In the genomic region with DNA sequence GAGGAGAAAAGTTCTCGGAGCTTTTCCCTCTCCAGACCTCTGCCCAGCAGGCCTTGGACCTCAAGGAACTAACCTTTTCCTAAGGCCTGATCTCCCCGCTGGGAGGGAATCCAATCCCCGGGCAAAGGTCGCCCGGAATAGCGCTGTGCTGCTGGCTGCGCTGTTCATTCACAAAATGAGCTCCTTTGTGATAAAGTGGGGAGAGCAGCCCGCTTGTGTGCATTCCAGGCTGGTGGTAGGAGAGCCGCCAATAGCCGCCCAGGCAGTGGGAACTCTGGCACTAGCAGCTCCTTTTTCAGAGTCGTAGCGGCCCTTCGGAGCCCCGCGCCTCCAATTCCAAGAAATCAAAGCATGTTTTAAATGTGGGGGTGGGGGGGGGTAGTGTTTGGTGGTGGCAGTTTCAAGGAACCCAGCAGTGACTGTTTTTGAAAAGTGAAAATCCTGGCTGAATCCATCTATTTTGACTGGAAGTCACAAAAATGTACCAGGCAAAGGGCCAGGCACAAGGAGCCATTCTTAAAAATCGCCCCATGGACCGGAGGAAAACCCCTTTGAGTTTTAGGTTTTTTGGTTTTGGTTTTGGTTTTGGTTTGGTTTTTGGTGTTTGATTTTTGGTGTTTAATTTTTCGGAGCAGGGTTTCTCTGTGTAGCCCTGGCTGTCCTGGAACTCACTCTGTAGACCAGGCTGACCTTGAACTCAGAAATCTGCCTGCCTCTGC, we compare ENCODE assay signal across 8 mouse cellular contexts.
A peak's percentile ranks its signal among the peaks of the same experiment; 100 is the strongest.
DNase-seq lines count a peak whose midpoint lies in the region; ATAC-seq and TF ChIP-seq lines count a peak whose summit lies in the region.

No protein-coding gene starts in this region.

- 5% methylated on average over 18 of the region's 18 CpGs for WGBS in forebrain, embryonic 15.5 days
- 12% methylated on average over 18 of the region's 18 CpGs for WGBS in liver, embryonic 11.5 days
- WGBS in midbrain, postnatal 0 days, result 5% methylated on average over 18 of the region's 18 CpGs

- intact Hi-C loops in heart, postnatal 10 days (cut with DNase I), result no loop called here

- no peak overlapping the region for H3K27ac ChIP-seq in brown adipose tissue, adult 24 weeks (replicated peaks; ENCODE audit: low read depth, low read length)
- H3K27ac ChIP-seq in forebrain, embryonic 15.5 days (replicated peaks), result peak overlapping the region; percentile 53
- H3K27ac ChIP-seq in liver, embryonic 11.5 days (ENCODE audit: low read depth, low read length), result peak overlapping the region; percentile 64; the same call in 1 of the 2 replicates
- H3K27ac ChIP-seq in midbrain, postnatal 0 days (ENCODE audit: low read depth, low read length), result no peak overlapping the region

- peak overlapping the region; percentile 37 for H3K4me3 ChIP-seq in E14TG2a.4 (replicated peaks; ENCODE audit: low read length)
- H3K4me3 ChIP-seq in brown adipose tissue, adult 24 weeks (ENCODE audit: insufficient read depth, low read depth, low read length), result peak overlapping the region; percentile 46
- H3K4me3 ChIP-seq in forebrain, embryonic 15.5 days, result peak overlapping the region; percentile 45
- peak overlapping the region; percentile 37 for H3K4me3 ChIP-seq in liver, embryonic 11.5 days (ENCODE audit: low read depth, low read length)
- H3K4me3 ChIP-seq in midbrain, postnatal 0 days (ENCODE audit: low read depth, low read length), result peak overlapping the region; percentile 39

- peak overlapping the region; percentile 53 for H3K9ac ChIP-seq in forebrain, embryonic 15.5 days (replicated peaks)
- H3K9ac ChIP-seq in liver, embryonic 11.5 days (ENCODE audit: low read depth, low read length), result peak overlapping the region; percentile 46; the same call in 1 of the 2 replicates
- H3K9ac ChIP-seq in midbrain, postnatal 0 days (replicated peaks; ENCODE audit: low read length, poor library complexity, severe bottlenecking), result peak overlapping the region; percentile 39; the same call in 1 of the 2 replicates

- H3K36me3 ChIP-seq in E14TG2a.4 (ENCODE audit: insufficient read depth, low read length), result no peaks in the 10 kb centered on the region
- no peaks in the 10 kb centered on the region for H3K36me3 ChIP-seq in forebrain, embryonic 15.5 days
- no peaks in the 10 kb centered on the region for H3K36me3 ChIP-seq in liver, embryonic 11.5 days (ENCODE audit: control insufficient read depth, insufficient read depth, low read length)
- H3K36me3 ChIP-seq in midbrain, postnatal 0 days (ENCODE audit: insufficient read depth, low read length), result no peaks in the 10 kb centered on the region

- peaks cover 12% of the 10 kb centered on the region for H3K9me3 ChIP-seq in E14TG2a.4 (ENCODE audit: low read length)
- no peaks in the 10 kb centered on the region for H3K9me3 ChIP-seq in forebrain, embryonic 15.5 days
- H3K9me3 ChIP-seq in liver, embryonic 11.5 days (ENCODE audit: control insufficient read depth, low read length), result no peaks in the 10 kb centered on the region; the same call in 1 of the 2 replicates
- H3K9me3 ChIP-seq in midbrain, postnatal 0 days (ENCODE audit: low read length), result no peaks in the 10 kb centered on the region

- peak; percentile 75 to 76 for DNase-seq in heart, postnatal 10 days
- peak; percentile 87 for DNase-seq in kidney, postnatal 14 days
- DNase-seq in liver, embryonic 11.5 days (ENCODE audit: low spot score), result peak; percentile 62
- peak; percentile 82 for DNase-seq in midbrain, postnatal 0 days (ENCODE audit: low spot score)
- peak; percentile 91 for DNase-seq in yolk sac, embryonic 10.5 days (ENCODE audit: low spot score)

- peak; percentile 91 for ATAC-seq in forebrain, embryonic 15.5 days (replicated peaks)
- ATAC-seq in liver, embryonic 11.5 days (replicated peaks; ENCODE audit: low FRiP score), result no peak
- ATAC-seq in midbrain, postnatal 0 days (ENCODE audit: low FRiP score), result 0 out of 2 replicates have a peak, but pooled peaks have one; percentile 44

- H3K27me3 ChIP-seq in E14TG2a.4 (ENCODE audit: insufficient read depth, low read length), result peaks cover 43% of the 10 kb centered on the region
- H3K27me3 ChIP-seq in forebrain, embryonic 15.5 days, result 0 out of 2 replicates have a peak, but pooled peaks cover 3% of the 10 kb centered on the region
- H3K27me3 ChIP-seq in liver, embryonic 11.5 days (replicated peaks; ENCODE audit: control insufficient read depth, insufficient read depth, low read length), result peaks cover 3% of the 10 kb centered on the region; the same call in 1 of the 2 replicates
- no peaks in the 10 kb centered on the region for H3K27me3 ChIP-seq in midbrain, postnatal 0 days (ENCODE audit: insufficient read depth, low read length)

- no peak for TF ChIP-seq CTCF in E14TG2a.4 (conservative IDR thresholded peaks at IDR 0.05; ENCODE audit: low read length)
- TF ChIP-seq CTCF in midbrain, postnatal 0 days (IDR thresholded peaks at IDR 0.05), result no peak

- H3K4me1 ChIP-seq in E14TG2a.4 (replicated peaks; ENCODE audit: low read depth, low read length), result peaks cover 41% of the 10 kb centered on the region
- H3K4me1 ChIP-seq in brown adipose tissue, adult 24 weeks (ENCODE audit: control insufficient read depth, insufficient read depth, insufficient read length, low read length), result no peaks in the 10 kb centered on the region
- peaks cover 14% of the 10 kb centered on the region for H3K4me1 ChIP-seq in forebrain, embryonic 15.5 days
- peaks cover 10% of the 10 kb centered on the region; the same call in 1 of the 2 replicates for H3K4me1 ChIP-seq in liver, embryonic 11.5 days (replicated peaks; ENCODE audit: control insufficient read depth, insufficient read depth, low read length)
- peaks cover 3% of the 10 kb centered on the region; the same call in 1 of the 2 replicates for H3K4me1 ChIP-seq in midbrain, postnatal 0 days (ENCODE audit: insufficient read depth, low read length)

- H3K4me2 ChIP-seq in forebrain, embryonic 15.5 days (replicated peaks), result peak overlapping the region; percentile 79
- H3K4me2 ChIP-seq in liver, embryonic 11.5 days, result peak overlapping the region; percentile 64
- peak overlapping the region; percentile 76 for H3K4me2 ChIP-seq in midbrain, postnatal 0 days (ENCODE audit: low read depth, low read length, poor library complexity, severe bottlenecking)

Comparison
In these comparisons a context has a peak if more than half of its experiments do, and no peak if none do; other contexts are left out.
1. H3K27ac ChIP-seq: peak in forebrain, embryonic 15.5 days (single experiment) and liver, embryonic 11.5 days (single experiment); none in brown adipose tissue, adult 24 weeks (single experiment) and midbrain, postnatal 0 days (single experiment).
2. Peak in every context shown above with its lines, with median percentiles within 50 percentile points of each other: H3K4me3 ChIP-seq, H3K4me2 ChIP-seq, H3K9ac ChIP-seq and DNase-seq.